27 mouse cellular contexts compared by ENCODE assay signal in the genomic region with DNA sequence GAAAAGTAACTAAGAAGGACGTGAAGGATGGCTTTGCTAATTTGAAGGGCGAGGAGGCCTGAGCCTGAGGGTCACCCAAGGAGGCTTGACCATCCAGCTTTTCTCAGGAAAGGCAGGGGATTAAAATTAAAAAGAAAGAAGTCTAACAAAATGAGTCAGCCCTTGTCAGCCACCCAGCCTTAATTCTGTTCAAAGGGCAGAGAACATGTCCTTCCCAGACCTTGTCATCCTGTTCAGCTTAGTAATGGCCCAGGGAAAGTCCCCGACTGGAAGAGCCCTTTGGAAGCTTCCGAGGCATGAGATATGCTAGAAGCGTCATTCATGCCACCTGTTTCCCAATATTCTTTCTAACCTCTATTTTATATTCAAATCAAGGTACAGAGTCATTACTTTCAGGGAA. TPM values are rescaled to one million over a fixed set of nuclear protein-coding genes. Genes with fewer than 3 reads are reported as not detected.
DNase-seq lines count a peak whose midpoint lies in the region; ATAC-seq and TF ChIP-seq lines count a peak whose summit lies in the region.
"Had no signal": no experiment of that assay in that cellular context is flagged by ENCODE, and none has a peak within 500 bp of the region (broad histone marks: within the 10 kb centered on the region; RNA-seq: fewer than 3 reads in every experiment).

No protein-coding gene starts in this region.

- no peaks in the 10 kb centered on the region for H3K27me3 ChIP-seq in kidney, embryonic 15.5 days
- H3K27me3 ChIP-seq in thymus, adult 2 months (ENCODE audit: control insufficient read depth, insufficient read depth, low read length) = no peaks in the 10 kb centered on the region
- H3K27me3 ChIP-seq: embryonic facial prominence, embryonic 12.5 days; limb, embryonic 15.5 days; liver, embryonic 13.5 days; midbrain, embryonic 13.5 days; neural tube, embryonic 13.5 days; stomach, embryonic 15.5 days had no signal

- peak; percentile 40 for DNase-seq in adrenal gland, postnatal 10 days
- DNase-seq in adrenal gland, adult 8-10 months = no peak
- peak; percentile 34 for DNase-seq in kidney, adult 18-20 months
- DNase-seq in thymus, adult 2 months = no peak
- DNase-seq in thymus, adult 18-20 months = no peak
- no peak for DNase-seq in layer of hippocampus, adult 9-10 months (ENCODE audit: low spot score)
- DNase-seq in cerebellum, adult 9-11 months = no peak
- DNase-seq: cerebellum, adult 11 months; cerebellum, adult 9-10 months; embryo, embryonic 11 days; gastrocnemius, postnatal 36 days; liver, embryonic 13.5 days; lung, adult 18-20 months; lung, postnatal 10 days; thymus, postnatal 25 days had no signal

- H3K9me3 ChIP-seq in kidney, embryonic 15.5 days (replicated peaks) = no peaks in the 10 kb centered on the region
- H3K9me3 ChIP-seq: embryonic facial prominence, embryonic 12.5 days; limb, embryonic 10.5 days; limb, embryonic 15.5 days; liver, embryonic 13.5 days; midbrain, embryonic 13.5 days; neural tube, embryonic 13.5 days; stomach, embryonic 15.5 days had no signal

- no peak for ATAC-seq in kidney, embryonic 15.5 days (replicated peaks; ENCODE audit: low FRiP score)
- ATAC-seq: CD4-positive, CD25-positive, alpha-beta regulatory T cell, adult 4 months; forebrain, embryonic 14.5 days; hindbrain, embryonic 16.5 days; midbrain, embryonic 13.5 days had no signal

- no peak overlapping the region for H3K27ac ChIP-seq in kidney, embryonic 15.5 days
- peak overlapping the region; percentile 7; the same call in 1 of the 2 replicates for H3K27ac ChIP-seq in thymus, adult 2 months (ENCODE audit: control insufficient read depth, insufficient read depth, low read length)
- H3K27ac ChIP-seq: embryonic facial prominence, embryonic 12.5 days; limb, embryonic 10.5 days; limb, embryonic 15.5 days; liver, embryonic 13.5 days; macrophage; midbrain, embryonic 13.5 days; neural tube, embryonic 13.5 days had no signal

- no peak overlapping the region for H3K4me3 ChIP-seq in kidney, embryonic 15.5 days (replicated peaks)
- H3K4me3 ChIP-seq in thymus, adult 2 months (ENCODE audit: control insufficient read depth, insufficient read depth, low read length) = no peak overlapping the region
- H3K4me3 ChIP-seq: embryonic facial prominence, embryonic 12.5 days; limb, embryonic 10.5 days; limb, embryonic 15.5 days; liver, embryonic 13.5 days; midbrain, embryonic 13.5 days; neural tube, embryonic 13.5 days; stomach, embryonic 15.5 days had no signal

- no peak for TF ChIP-seq CTCF in thymus, adult 2 months (IDR thresholded peaks at IDR 0.05; ENCODE audit: borderline replicate concordance, control insufficient read depth, extremely low read depth, insufficient read depth, low read length, poor library complexity)

- H3K9ac ChIP-seq in kidney, embryonic 15.5 days = no peak overlapping the region
- H3K9ac ChIP-seq: embryonic facial prominence, embryonic 12.5 days; limb, embryonic 15.5 days; liver, embryonic 13.5 days; midbrain, embryonic 13.5 days; neural tube, embryonic 13.5 days; stomach, embryonic 15.5 days had no signal

- no peak overlapping the region for H3K4me2 ChIP-seq in kidney, embryonic 15.5 days
- H3K4me2 ChIP-seq: embryonic facial prominence, embryonic 12.5 days; limb, embryonic 15.5 days; liver, embryonic 13.5 days; midbrain, embryonic 13.5 days; neural tube, embryonic 13.5 days; stomach, embryonic 15.5 days had no signal

- TF ChIP-seq POLR2A in thymus, adult 2 months (IDR thresholded peaks at IDR 0.05; ENCODE audit: control insufficient read depth, extremely low read depth, insufficient read depth, low read length, poor library complexity) = no peak

- H3K4me1 ChIP-seq in kidney, embryonic 15.5 days = peaks cover 14% of the 10 kb centered on the region
- peaks cover 48% of the 10 kb centered on the region for H3K4me1 ChIP-seq in thymus, adult 2 months (replicated peaks; ENCODE audit: control insufficient read depth, insufficient read depth, low read length)
- H3K4me1 ChIP-seq: limb, embryonic 10.5 days; liver, embryonic 13.5 days; midbrain, embryonic 13.5 days; neural tube, embryonic 13.5 days had no signal

- no peaks in the 10 kb centered on the region for H3K36me3 ChIP-seq in kidney, embryonic 15.5 days
- no peaks in the 10 kb centered on the region for H3K36me3 ChIP-seq in thymus, adult 2 months (ENCODE audit: control insufficient read depth, insufficient read depth, low read length)
- H3K36me3 ChIP-seq: embryonic facial prominence, embryonic 12.5 days; limb, embryonic 10.5 days; limb, embryonic 15.5 days; liver, embryonic 13.5 days; midbrain, embryonic 13.5 days; neural tube, embryonic 13.5 days; stomach, embryonic 15.5 days had no signal

- 79% methylated on average over 5 of the region's 5 CpGs for WGBS in kidney, embryonic 15.5 days
- 94% methylated on average over 5 of the region's 5 CpGs for WGBS in thymus, adult 2 months

RNA-seq across cellular contexts. Expression of a gene that starts 2.7 kb away (rescaled TPM):
- 1 to 10 TPM; 8.6 to 9.9 TPM for total RNA-seq in adrenal gland, postnatal 10 days (2021)
- total RNA-seq in adrenal gland, adult 8-10 months (2022) = 100 to 1,000 TPM in 1 of 4 experiments, 10 to 100 TPM in 3; 51.6 to 101 (median 76.5) TPM
- polyA plus RNA-seq in kidney, embryonic 15.5 days (2015; fragmentation: Nextera tagmentation; extraction: Ambion mirVana) = 1.8 and 2.0 TPM in 2 replicates
- 23.2 and 29.3 TPM in 2 replicates for polyA plus RNA-seq in thymus, adult 2 months (2012; rRNA removed)
- total RNA-seq: megakaryocyte-erythroid progenitor cell, adult 5-6 weeks had no signal
- polyA plus RNA-seq: CD4-positive, CD25-positive, alpha-beta regulatory T cell, adult 4 months; macrophage had no signal

RNA-seq across cellular contexts. Expression of a gene that starts 43.4 kb away (rescaled TPM):
- 10 to 100 TPM; 75.3 to 89.4 TPM for total RNA-seq in adrenal gland, postnatal 10 days (2021)
- total RNA-seq in adrenal gland, adult 8-10 months (2022) = 100 to 1,000 TPM in 1 of 4 experiments, 10 to 100 TPM in 3; 76.3 to 100 (median 88.2) TPM
- 77.1 and 77.3 TPM in 2 replicates for polyA plus RNA-seq in kidney, embryonic 15.5 days (2015; fragmentation: Nextera tagmentation; extraction: Ambion mirVana)
- polyA plus RNA-seq in thymus, adult 2 months (2012; rRNA removed) = 34.0 and 38.3 TPM in 2 replicates

RNA-seq across cellular contexts. Expression of a gene that starts 43.6 kb away (rescaled TPM):
- total RNA-seq in adrenal gland, postnatal 10 days (2021) = 10 to 100 TPM; 61.0 to 74.0 TPM
- total RNA-seq in adrenal gland, adult 8-10 months (2022) = 10 to 100 TPM; 68.4 to 87.8 (median 77.1) TPM
- 161 and 167 TPM in 2 replicates for polyA plus RNA-seq in kidney, embryonic 15.5 days (2015; fragmentation: Nextera tagmentation; extraction: Ambion mirVana)
- 78.5 and 82.0 TPM in 2 replicates for polyA plus RNA-seq in thymus, adult 2 months (2012; rRNA removed)

Comparison
In these comparisons a context has a peak if more than half of its experiments do, and no peak if none do; other contexts are left out.
1. DNase-seq: peak in adrenal gland, postnatal 10 days (single experiment) and kidney, adult 18-20 months (single experiment); none in adrenal gland, adult 8-10 months (single experiment), thymus, adult 2 months (single experiment), thymus, adult 18-20 months (0 of 2), layer of hippocampus, adult 9-10 months (single experiment) and cerebellum, adult 9-11 months (single experiment).
2. RNA of a gene that starts 2.7 kb away (total RNA-seq): 51.6 to 101 TPM in adrenal gland, adult 8-10 months; 8.6 to 9.9 TPM in adrenal gland, postnatal 10 days; every median in the first group is over 4 times any median in the second.